Mouse (Mus musculus) cerebellum, adult (tissue): ENCODE data around the gene Atp6v0a1.

Source experiments
- ATAC-seq: cut with Nextera tagmentation; 2 replicates; pipeline ENCODE4 v1.9.2; 2017; ENCODE audit warnings: mild to moderate bottlenecking, moderate library complexity, mixed read lengths; ENCODE audit not compliant: insufficient number of reproducible peaks, low FRiP score, low TSS enrichment

Atp6v0a1 gene

GRCm38 (mm10) chr11:101081659-101082058, 72.4 kb downstream of the Atp6v0a1 start:
- no peak for ATAC-seq

GRCm38 (mm10) chr11:101082208-101083082, 73.2 kb downstream of the Atp6v0a1 start, which contains the start of gene Coasy:
Coasy (plus strand) TSS chr11:101082565.
- peak; percentile 69 for ATAC-seq

- no peak for ATAC-seq
Observed at GRCm38 (mm10) chr11:101083083-101083697, 73.9 kb downstream of the Atp6v0a1 start.

GRCm38 (mm10) chr11:101084246-101084645, 75.0 kb downstream of the Atp6v0a1 start:
- no peak for ATAC-seq

GRCm38 (mm10) chr11:101084811-101085210, 75.6 kb downstream of the Atp6v0a1 start:
- ATAC-seq: no peak

GRCm38 (mm10) chr11:101085617-101086322, 76.5 kb downstream of the Atp6v0a1 start:
- ATAC-seq: no peak

- ATAC-seq: no peak
Observed at GRCm38 (mm10) chr11:101086323-101086674, 77.0 kb downstream of the Atp6v0a1 start.

- ATAC-seq: peak; percentile 37; the same call in 1 of the 2 replicates
Observed at GRCm38 (mm10) chr11:101086756-101087681, 77.8 kb downstream of the Atp6v0a1 start, which contains the start of gene Mlx. Mlx (plus strand) TSS chr11:101087277.

- ATAC-seq: no peak
Observed at GRCm38 (mm10) chr11:101087682-101088055, 78.4 kb downstream of the Atp6v0a1 start.

GRCm38 (mm10) chr11:101089931-101090330, 80.7 kb downstream of the Atp6v0a1 start:
- no peak for ATAC-seq

- no peak for ATAC-seq
Observed at GRCm38 (mm10) chr11:101094930-101095313, 85.7 kb downstream of the Atp6v0a1 start.

GRCm38 (mm10) chr11:101095314-101096024, 86.2 kb downstream of the Atp6v0a1 start, which contains the start of gene Psmc3ip:
Psmc3ip (minus strand) TSS chr11:101095436.
- peak; percentile 97 for ATAC-seq

- no peak for ATAC-seq
Observed at GRCm38 (mm10) chr11:101098231-101098630, 89.0 kb downstream of the Atp6v0a1 start.

- no peak for ATAC-seq
Observed at GRCm38 (mm10) chr11:101103011-101103410, 93.8 kb downstream of the Atp6v0a1 start.

GRCm38 (mm10) chr11:101109351-101109750, 100.1 kb downstream of the Atp6v0a1 start:
- no peak for ATAC-seq

- ATAC-seq: no peak
Observed at GRCm38 (mm10) chr11:101110708-101111107, 101.5 kb downstream of the Atp6v0a1 start.

- no peak for ATAC-seq
Observed at GRCm38 (mm10) chr11:101111178-101111577, 101.9 kb downstream of the Atp6v0a1 start.

GRCm38 (mm10) chr11:101112186-101112585, 102.9 kb downstream of the Atp6v0a1 start:
- no peak for ATAC-seq
